Mouse (Mus musculus) myocyte (in vitro differentiated cells): ENCODE data around the gene Trip11. TPM values are rescaled to one million over a fixed set of nuclear protein-coding genes. Genes with fewer than 3 reads are reported as not detected.

Experiments used
- H3K27me3 ChIP-seq: one replicate; pipeline ENCODE4 v1.6.1; 2011; ENCODE audit not compliant: control insufficient read depth, insufficient read depth, insufficient read length
- H3K36me3 ChIP-seq: one replicate; pipeline ENCODE4 v1.6.1; 2011; ENCODE audit not compliant: control insufficient read depth, insufficient read depth
- H3K4me2 ChIP-seq: one replicate; pipeline ENCODE4 v1.6.1; 2011; ENCODE audit warnings: low read depth, control low read depth
- H3K4me3 ChIP-seq: one replicate; pipeline ENCODE4 v1.5.1; 2011; ENCODE audit warnings: mild to moderate bottlenecking, control low read depth, moderate library complexity
- H3K79me2 ChIP-seq: one replicate; pipeline ENCODE4 v1.6.1; 2011; ENCODE audit not compliant: control insufficient read depth, insufficient read depth
- H3ac ChIP-seq: one replicate; pipeline ENCODE4 v1.6.1; 2011; ENCODE audit not compliant: control insufficient read depth, insufficient read length
- CEBPB ChIP-seq: IDR thresholded peaks from 2 replicates; pipeline ENCODE4 v1.6.1; 2011; ENCODE audit warnings: mild to moderate bottlenecking, moderate library complexity; ENCODE audit not compliant: poor library complexity, insufficient read depth, severe bottlenecking
- E2F4 ChIP-seq: IDR thresholded peaks from one replicate; pipeline ENCODE4 v1.6.1; 2011; ENCODE audit warnings: mild to moderate bottlenecking, control low read depth, moderate library complexity; ENCODE audit not compliant: insufficient read depth
- MAX ChIP-seq: IDR thresholded peaks from one replicate; pipeline ENCODE4 v1.6.1; 2011; ENCODE audit warnings: low read depth, mild to moderate bottlenecking, control low read depth
- MYOD1 ChIP-seq, 3 experiments: IDR thresholded peaks; one replicate each; pipeline ENCODE4 v1.6.1; 2011; ENCODE audit warnings: control low read depth in 2 of 3, low read depth in 2 of 3, mild to moderate bottlenecking in 2 of 3, moderate library complexity in 1 of 3; ENCODE audit not compliant: insufficient read length in 2 of 3, control insufficient read depth in 1 of 3
- MYOG ChIP-seq, 3 experiments: IDR thresholded peaks; one replicate each; pipeline ENCODE4 v1.6.1; 2011; ENCODE audit warnings: control low read depth in 2 of 3, low read depth in 2 of 3, mild to moderate bottlenecking in 2 of 3; ENCODE audit not compliant: insufficient read length in 2 of 3, control insufficient read depth in 1 of 3, insufficient read depth in 1 of 3
- POLR2A ChIP-seq: IDR thresholded peaks from one replicate; pipeline ENCODE4 v1.6.1; 2011; ENCODE audit warnings: low read depth, mild to moderate bottlenecking, control low read depth, moderate library complexity; ENCODE audit not compliant: insufficient read length
- POLR2AphosphoS2 ChIP-seq: IDR thresholded peaks from one replicate; pipeline ENCODE4 v1.6.1; 2011; ENCODE audit warnings: low read depth, control low read depth; ENCODE audit not compliant: insufficient read length
- REST ChIP-seq: IDR thresholded peaks from one replicate; pipeline ENCODE4 v1.6.1; 2011; ENCODE audit warnings: mild to moderate bottlenecking, control low read depth, moderate library complexity; ENCODE audit not compliant: insufficient read depth, insufficient read length
- SRF ChIP-seq: IDR thresholded peaks from one replicate; pipeline ENCODE4 v1.6.1; 2011; ENCODE audit warnings: low read depth; ENCODE audit not compliant: control insufficient read depth, insufficient read length
- TCF12 ChIP-seq: IDR thresholded peaks from one replicate; pipeline ENCODE4 v1.6.1; 2011; ENCODE audit warnings: mild to moderate bottlenecking, control low read depth; ENCODE audit not compliant: poor library complexity, insufficient read depth, severe bottlenecking
- TCF3 ChIP-seq: IDR thresholded peaks from one replicate; pipeline ENCODE4 v1.6.1; 2011; ENCODE audit warnings: low read depth, control low read depth; ENCODE audit not compliant: insufficient read length
- USF1 ChIP-seq: IDR thresholded peaks from one replicate; pipeline ENCODE4 v1.6.1; 2011; ENCODE audit warnings: low read depth, mild to moderate bottlenecking, control low read depth, moderate library complexity
- polyA plus RNA-seq: library from polyadenylated mRNA; unstranded; fragments of >200 nt; fragmentation: generic; extraction: Trizol; gene quantifications from one replicate; pipeline ENCODE4 v1.2.1, GENCODE M21; 2012; ENCODE audit warnings: missing spikeins

Gene Trip11
- polyA plus RNA-seq, 1 experiment: 3.0 TPM

DNA sequence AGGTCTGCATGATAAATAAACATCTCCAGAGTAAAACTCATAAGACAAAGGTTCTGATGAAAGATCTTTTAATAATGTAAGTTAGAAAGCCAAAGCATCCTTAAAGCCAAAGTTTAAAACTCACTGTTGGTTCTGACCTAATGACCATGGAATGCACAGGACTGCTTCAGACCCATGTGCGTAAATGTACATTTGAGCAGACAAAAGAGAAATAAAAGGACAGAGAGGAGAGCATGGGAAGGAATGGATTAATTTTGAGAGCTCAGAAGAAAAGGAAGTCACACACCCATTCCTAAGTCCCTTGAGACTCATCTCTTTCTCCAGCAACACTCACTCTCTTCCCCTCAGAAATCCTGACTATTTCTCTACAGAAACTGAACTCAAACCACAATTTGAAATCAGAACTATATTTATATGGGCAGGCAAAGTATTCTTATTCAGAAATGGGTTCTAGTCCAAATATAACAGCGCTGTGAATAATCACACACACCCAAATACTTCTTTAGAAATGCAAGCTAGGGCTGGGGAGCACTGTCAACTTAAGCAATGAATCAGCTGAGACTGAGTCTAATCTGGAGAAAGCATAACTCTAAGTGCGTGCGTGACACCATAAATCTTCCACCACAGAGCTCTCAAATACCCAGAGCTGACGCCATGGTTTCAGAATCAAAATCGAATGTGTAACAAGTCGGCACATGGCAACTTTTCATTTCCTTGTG is 61.1 kb downstream of the Trip11 start:
- H3ac ChIP-seq: no peak overlapping the region
- no peak for TF ChIP-seq POLR2A
- 0 out of 2 replicates have a peak, but pooled peaks have one; percentile 1 for TF ChIP-seq CEBPB
- no peak overlapping the region for H3K4me3 ChIP-seq
- H3K36me3 ChIP-seq: no peaks in the 10 kb centered on the region
- no peaks in the 10 kb centered on the region for H3K27me3 ChIP-seq
- peak overlapping the region; percentile 70 for H3K4me2 ChIP-seq
- peaks cover 6% of the 10 kb centered on the region for H3K79me2 ChIP-seq

DNA sequence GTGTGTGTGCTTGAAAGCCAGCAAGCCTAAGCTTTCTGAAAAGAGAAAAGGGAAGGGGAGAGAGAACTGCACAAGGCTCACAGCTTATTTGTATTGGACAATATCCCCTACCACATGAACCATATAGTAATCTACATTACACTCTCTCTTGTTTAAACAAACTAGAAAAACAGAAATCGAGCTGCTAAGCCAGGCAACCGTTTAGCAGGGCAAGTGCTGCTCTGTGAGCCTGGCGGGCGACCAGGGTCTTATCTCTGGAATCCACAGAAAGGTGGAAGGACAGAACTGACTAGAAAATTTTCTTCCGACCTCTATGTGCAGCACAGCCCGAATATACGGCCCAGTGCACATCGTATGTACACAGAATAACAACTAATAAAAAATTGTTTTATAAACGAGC is 61.8 kb downstream of the Trip11 start:
- Histone ChIP-seq H3K4me2 (peak overlapping the region; percentile 70), H3K27me3 (no peaks in the 10 kb centered on the region), H3K36me3 (no peaks in the 10 kb centered on the region), H3ac (no peak overlapping the region), H3K79me2 (peaks cover 6% of the 10 kb centered on the region), H3K4me3 (no peak overlapping the region)
- TF ChIP-seq POLR2AphosphoS2 (no peak), POLR2A (no peak), MAX (no peak), TCF3 (no peak), CEBPB (no peak), MYOG (IDR thresholded peaks at IDR 0.05; ENCODE audit: control insufficient read depth in 1 of 3, insufficient read depth in 1 of 3, insufficient read length in 2 of 3, low read depth in 2 of 3) (no peak)

DNA sequence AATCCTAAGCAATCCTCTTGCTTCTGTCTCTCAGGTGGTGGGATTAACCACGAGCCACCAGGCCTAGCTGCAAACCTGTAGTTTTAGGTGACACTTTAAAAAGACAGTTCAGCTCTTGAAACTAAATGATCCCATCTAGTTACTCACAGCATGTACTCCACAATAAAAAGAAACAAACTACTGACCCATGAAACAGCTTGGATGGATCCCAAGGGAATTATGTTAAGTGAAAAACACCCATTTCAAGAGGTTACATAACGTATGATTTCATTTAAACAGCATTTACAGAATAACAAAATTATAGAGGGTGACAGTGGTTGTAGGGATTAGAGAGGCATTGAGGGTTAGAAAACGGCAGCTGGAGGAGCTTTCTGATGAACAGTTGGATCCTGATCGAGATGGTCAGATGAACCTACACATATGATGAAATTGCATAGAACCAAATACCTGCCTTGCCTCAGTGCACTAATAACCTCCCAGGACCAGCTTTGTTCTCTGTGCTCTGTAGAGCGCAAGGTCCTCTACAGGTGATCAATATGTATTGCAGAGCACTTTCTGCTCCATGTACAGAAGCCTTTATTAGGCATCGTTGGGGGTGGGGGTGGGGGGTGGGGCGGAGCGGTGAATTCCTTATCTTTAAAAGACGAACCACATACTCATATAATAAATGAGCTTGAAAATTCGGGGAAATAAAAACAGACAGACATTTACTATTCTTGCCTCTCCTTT is 76.4 kb downstream of the Trip11 start:
- no peaks in the 10 kb centered on the region for H3K27me3 ChIP-seq
- no peak overlapping the region for H3ac ChIP-seq
- TF ChIP-seq MYOD1 (IDR thresholded peaks at IDR 0.05; ENCODE audit: control insufficient read depth in 1 of 3, insufficient read length in 2 of 3, low read depth in 2 of 3) (no peak), CEBPB (no peak), TCF3 (no peak), TCF12 (no peak), POLR2AphosphoS2 (no peak), E2F4 (no peak), MAX (no peak), USF1 (no peak), SRF (no peak), MYOG (IDR thresholded peaks at IDR 0.05; ENCODE audit: control insufficient read depth in 1 of 3, insufficient read depth in 1 of 3, insufficient read length in 2 of 3, low read depth in 2 of 3) (no peak), REST (no peak), POLR2A (no peak)
- H3K4me3 ChIP-seq: no peak overlapping the region
- H3K4me2 ChIP-seq: no peak overlapping the region
- peaks cover 31% of the 10 kb centered on the region for H3K36me3 ChIP-seq
- no peaks in the 10 kb centered on the region for H3K79me2 ChIP-seq

DNA sequence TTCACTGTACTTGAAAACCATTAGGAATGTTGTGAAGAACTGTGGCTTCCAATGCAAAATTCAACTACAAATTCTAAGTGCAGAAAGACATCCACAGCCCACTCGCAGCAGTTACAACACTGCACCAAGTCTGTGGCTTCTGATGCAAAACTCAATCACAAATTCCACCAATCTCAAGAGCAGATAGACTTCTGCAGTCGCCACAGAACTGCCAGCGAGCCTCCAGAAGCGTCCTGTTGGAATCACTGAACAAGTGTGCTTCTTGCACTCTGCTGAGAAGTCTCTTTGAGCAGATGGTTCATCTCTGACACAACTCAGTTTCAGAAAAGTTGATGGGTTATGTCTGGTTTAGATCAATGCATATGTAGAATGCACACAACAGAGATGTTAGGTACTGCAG is 78.4 kb downstream of the Trip11 start:
- no peak overlapping the region for H3K4me3 ChIP-seq
- TF ChIP-seq MAX: no peak
- TF ChIP-seq USF1: no peak
- TF ChIP-seq TCF12: no peak
- no peak for TF ChIP-seq CEBPB
- no peak for TF ChIP-seq E2F4
- no peak for TF ChIP-seq SRF
- TF ChIP-seq MYOD1 (IDR thresholded peaks at IDR 0.05; ENCODE audit: control insufficient read depth in 1 of 3, insufficient read length in 2 of 3, low read depth in 2 of 3): no peak
- no peak for TF ChIP-seq POLR2AphosphoS2
- no peak for TF ChIP-seq TCF3
- no peak for TF ChIP-seq POLR2A
- no peak for TF ChIP-seq MYOG (IDR thresholded peaks at IDR 0.05; ENCODE audit: control insufficient read depth in 1 of 3, insufficient read depth in 1 of 3, insufficient read length in 2 of 3, low read depth in 2 of 3)
- no peak for TF ChIP-seq REST
- H3K27me3 ChIP-seq: no peaks in the 10 kb centered on the region
- no peaks in the 10 kb centered on the region for H3K79me2 ChIP-seq
- peaks cover 31% of the 10 kb centered on the region for H3K36me3 ChIP-seq
- H3K4me2 ChIP-seq: no peak overlapping the region
- no peak overlapping the region for H3ac ChIP-seq

DNA sequence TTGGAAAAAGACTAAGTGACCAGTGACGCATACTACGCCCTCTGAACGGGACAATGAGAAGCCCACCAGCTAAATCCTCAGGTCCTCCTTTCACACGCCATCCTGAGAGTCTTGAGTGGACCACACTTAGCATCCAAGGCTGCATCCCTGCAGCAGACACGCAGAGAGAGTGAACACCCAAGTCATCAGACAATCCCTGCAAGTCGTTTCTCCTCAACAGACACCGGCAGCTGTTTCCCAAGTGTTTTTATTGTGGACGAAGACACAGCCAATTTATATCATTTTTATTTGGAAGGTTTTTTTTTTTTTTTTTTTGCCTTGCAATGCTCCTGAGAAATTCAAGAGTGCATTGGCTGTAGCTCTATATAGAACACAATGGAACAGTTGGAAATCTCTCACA is 79.3 kb downstream of the Trip11 start:
- Histone ChIP-seq H3K79me2 (no peaks in the 10 kb centered on the region), H3K4me3 (no peak overlapping the region), H3K4me2 (no peak overlapping the region), H3K36me3 (peaks cover 25% of the 10 kb centered on the region), H3ac (no peak overlapping the region), H3K27me3 (no peaks in the 10 kb centered on the region)
- TF ChIP-seq MYOG (IDR thresholded peaks at IDR 0.05; ENCODE audit: control insufficient read depth in 1 of 3, insufficient read depth in 1 of 3, insufficient read length in 2 of 3, low read depth in 2 of 3): no peak
- no peak for TF ChIP-seq POLR2AphosphoS2
- no peak for TF ChIP-seq MAX
- TF ChIP-seq CEBPB: no peak
- TF ChIP-seq E2F4: no peak
- no peak for TF ChIP-seq TCF12
